Mouse (Mus musculus) layer of hippocampus, postnatal 36 days (tissue): Measurements from ENCODE around the gene Gm17482. TPM values are rescaled to one million over a fixed set of nuclear protein-coding genes. Genes with fewer than 3 reads are reported as not detected.

Source experiments
- DNase-seq, 2 experiments: peaks; one replicate each; pipeline ENCODE4 v3.0.0; 2022
- total RNA-seq, 2 experiments: library from RNA; stranded (reverse); gene quantifications; 2 replicates each; pipeline ENCODE4 v1.2.3; 2021

Gene Gm17482
- total RNA-seq, 2 experiments from 2014 or later = not detected

- DNase-seq = no peak
Observed at GRCm38 (mm10) chr6:115251531-115251985, 24.4 kb downstream of the Gm17482 start.

- DNase-seq = no peak
Observed at GRCm38 (mm10) chr6:115252099-115252873, 25.1 kb downstream of the Gm17482 start, which contains the start of gene Timp4. Gene Timp4 (minus strand): TSS chr6:115252205.

- no peak for DNase-seq
Observed at GRCm38 (mm10) chr6:115255171-115255570, 28.0 kb downstream of the Gm17482 start.

- DNase-seq = no peak
Observed at GRCm38 (mm10) chr6:115260507-115260906, 33.4 kb downstream of the Gm17482 start.

GRCm38 (mm10) chr6:115266791-115267190, 39.6 kb downstream of the Gm17482 start:
- DNase-seq = no peak

- peak; percentile 68 for DNase-seq
Observed at GRCm38 (mm10) chr6:115267916-115268315, 40.8 kb downstream of the Gm17482 start.

- no peak for DNase-seq
Observed at GRCm38 (mm10) chr6:115268551-115269385, 41.6 kb downstream of the Gm17482 start.

- no peak for DNase-seq
Observed at GRCm38 (mm10) chr6:115269561-115269960, 42.4 kb downstream of the Gm17482 start.

- DNase-seq = no peak
Observed at GRCm38 (mm10) chr6:115270085-115270484, 42.9 kb downstream of the Gm17482 start.

- no peak for DNase-seq
Observed at GRCm38 (mm10) chr6:115271326-115271725, 44.2 kb downstream of the Gm17482 start.

- no peak for DNase-seq
Observed at GRCm38 (mm10) chr6:115271866-115272271, 44.7 kb downstream of the Gm17482 start.

- peak in 1 of 2 experiments; percentile 37 for DNase-seq
Observed at GRCm38 (mm10) chr6:115273346-115273745, 46.2 kb downstream of the Gm17482 start.

GRCm38 (mm10) chr6:115274705-115275104, 47.6 kb downstream of the Gm17482 start:
- DNase-seq = no peak

GRCm38 (mm10) chr6:115275116-115275815, 48.1 kb downstream of the Gm17482 start:
- DNase-seq = no peak

- DNase-seq = no peak
Observed at GRCm38 (mm10) chr6:115278086-115278485, 50.9 kb downstream of the Gm17482 start.

GRCm38 (mm10) chr6:115279639-115280038, 52.5 kb downstream of the Gm17482 start:
- DNase-seq = no peak

- DNase-seq = no peak
Observed at GRCm38 (mm10) chr6:115284153-115284552, 57.0 kb downstream of the Gm17482 start.

- DNase-seq = no peak
Observed at GRCm38 (mm10) chr6:115286441-115286840, 59.3 kb downstream of the Gm17482 start.

- no peak for DNase-seq
Observed at GRCm38 (mm10) chr6:115288223-115288622, 61.1 kb downstream of the Gm17482 start.

- no peak for DNase-seq
Observed at GRCm38 (mm10) chr6:115290561-115290960, 63.4 kb downstream of the Gm17482 start.

GRCm38 (mm10) chr6:115291068-115291467, 63.9 kb downstream of the Gm17482 start:
- DNase-seq = no peak

GRCm38 (mm10) chr6:115291823-115292222, 64.7 kb downstream of the Gm17482 start:
- no peak for DNase-seq

- no peak for DNase-seq
Observed at GRCm38 (mm10) chr6:115292621-115293020, 65.5 kb downstream of the Gm17482 start.
